Mouse (Mus musculus) C2C12 (cell line): ENCODE data around the gene Jsrp1.

Experiments
- CTCF ChIP-seq: IDR thresholded peaks from one replicate; pipeline ENCODE4 v1.5.1; 2011; ENCODE audit not compliant: control insufficient read depth, insufficient read depth, insufficient read length
- FOSL1 ChIP-seq: IDR thresholded peaks from one replicate; pipeline ENCODE4 v1.8.0; 2011; ENCODE audit warnings: mild to moderate bottlenecking, low read length; ENCODE audit not compliant: poor library complexity, insufficient read depth, severe bottlenecking
- USF1 ChIP-seq: IDR thresholded peaks from one replicate; pipeline ENCODE4 v1.6.1; 2011; ENCODE audit warnings: low read depth, mild to moderate bottlenecking, control low read depth, moderate library complexity

GRCm38 (mm10) chr10:80797186-80798149 is 15.8 kb downstream of the Jsrp1 start:
- TF ChIP-seq CTCF (no peak), USF1 (no peak), FOSL1 (no peak)
